Mouse (Mus musculus): ENCODE data around the gene Tsg101. TPM values are rescaled to one million over a fixed set of nuclear protein-coding genes. Genes with fewer than 3 reads are reported as not detected.

Gene Tsg101
- polyA plus RNA-seq, 1 experiment = 80.7 TPM

GRCm38 (mm10) chr7:46877255-46877654 is 42.5 kb downstream of the Tsg101 start:
- Histone ChIP-seq H3K4me1 (ENCODE audit: control insufficient read depth, insufficient read depth, low read length) (no peaks in the 10 kb centered on the region), H3K27me3 (replicated peaks; ENCODE audit: control insufficient read depth, insufficient read depth, low read length) (no peaks in the 10 kb centered on the region), H3K27ac (ENCODE audit: insufficient read depth, low read depth, low read length) (no peak overlapping the region), H3K4me3 (ENCODE audit: insufficient read depth, low read depth, low read length) (no peak overlapping the region), H3K36me3 (ENCODE audit: control insufficient read depth, insufficient read depth, low read length) (no peaks in the 10 kb centered on the region)
- TF ChIP-seq POLR2A (IDR thresholded peaks at IDR 0.05; ENCODE audit: low read depth, low read length) (no peak), CTCF (conservative IDR thresholded peaks at IDR 0.05; ENCODE audit: insufficient read depth, insufficient read length, low read depth, low read length) (no peak)
- DNase-seq = no peak
- 78% methylated on average over 6 of the region's 6 CpGs for WGBS

GRCm38 (mm10) chr7:46876841-46877240 is 42.9 kb downstream of the Tsg101 start:
- Histone ChIP-seq H3K27ac (ENCODE audit: insufficient read depth, low read depth, low read length) (no peak overlapping the region), H3K4me3 (ENCODE audit: insufficient read depth, low read depth, low read length) (no peak overlapping the region), H3K4me1 (ENCODE audit: control insufficient read depth, insufficient read depth, low read length) (no peaks in the 10 kb centered on the region), H3K36me3 (ENCODE audit: control insufficient read depth, insufficient read depth, low read length) (no peaks in the 10 kb centered on the region), H3K27me3 (replicated peaks; ENCODE audit: control insufficient read depth, insufficient read depth, low read length) (no peaks in the 10 kb centered on the region)
- no peak for DNase-seq
- WGBS = 68% methylated on average over 4 of the region's 4 CpGs
- TF ChIP-seq CTCF (conservative IDR thresholded peaks at IDR 0.05; ENCODE audit: insufficient read depth, insufficient read length, low read depth, low read length) (no peak), POLR2A (IDR thresholded peaks at IDR 0.05; ENCODE audit: low read depth, low read length) (no peak)

GRCm38 (mm10) chr7:46871988-46872387 is 47.8 kb downstream of the Tsg101 start:
- Histone ChIP-seq H3K4me1 (ENCODE audit: control insufficient read depth, insufficient read depth, low read length) (no peaks in the 10 kb centered on the region), H3K4me3 (ENCODE audit: insufficient read depth, low read depth, low read length) (no peak overlapping the region), H3K27ac (ENCODE audit: insufficient read depth, low read depth, low read length) (no peak overlapping the region), H3K27me3 (replicated peaks; ENCODE audit: control insufficient read depth, insufficient read depth, low read length) (no peaks in the 10 kb centered on the region), H3K36me3 (ENCODE audit: control insufficient read depth, insufficient read depth, low read length) (no peaks in the 10 kb centered on the region)
- 65% methylated on average over 4 of the region's 4 CpGs for WGBS
- no peak for DNase-seq
- no peak for TF ChIP-seq CTCF (conservative IDR thresholded peaks at IDR 0.05; ENCODE audit: insufficient read depth, insufficient read length, low read depth, low read length)
- TF ChIP-seq POLR2A (IDR thresholded peaks at IDR 0.05; ENCODE audit: low read depth, low read length) = no peak

- no peaks in the 10 kb centered on the region for H3K4me1 ChIP-seq (ENCODE audit: control insufficient read depth, insufficient read depth, low read length)
- peaks cover 2% of the 10 kb centered on the region for H3K36me3 ChIP-seq (ENCODE audit: control insufficient read depth, insufficient read depth, low read length)
- no peak within 1 kb of the TSS for H3K27ac ChIP-seq (ENCODE audit: insufficient read depth, low read depth, low read length)
- TF ChIP-seq CTCF (conservative IDR thresholded peaks at IDR 0.05; ENCODE audit: insufficient read depth, insufficient read length, low read depth, low read length) = no peak
- no peak for TF ChIP-seq POLR2A (IDR thresholded peaks at IDR 0.05; ENCODE audit: low read depth, low read length)
- no peak for DNase-seq
- WGBS = 55% methylated on average over 10 of the region's 10 CpGs
- H3K27me3 ChIP-seq (replicated peaks; ENCODE audit: control insufficient read depth, insufficient read depth, low read length) = no peaks in the 10 kb centered on the region
- no peak within 1 kb of the TSS for H3K4me3 ChIP-seq (ENCODE audit: insufficient read depth, low read depth, low read length)
Measured at GRCm38 (mm10) chr7:46860996-46861395, 58.8 kb downstream of the Tsg101 start, which contains the start of gene Ldhc. TSS of gene Ldhc (plus strand) at chr7:46861203.

- TF ChIP-seq CTCF (conservative IDR thresholded peaks at IDR 0.05; ENCODE audit: insufficient read depth, insufficient read length, low read depth, low read length) = no peak
- TF ChIP-seq POLR2A (IDR thresholded peaks at IDR 0.05; ENCODE audit: low read depth, low read length) = no peak
- no peak overlapping the region for H3K4me3 ChIP-seq (ENCODE audit: insufficient read depth, low read depth, low read length)
- 68% methylated on average over 6 of the region's 6 CpGs for WGBS
- H3K27me3 ChIP-seq (replicated peaks; ENCODE audit: control insufficient read depth, insufficient read depth, low read length) = no peaks in the 10 kb centered on the region
- no peaks in the 10 kb centered on the region for H3K4me1 ChIP-seq (ENCODE audit: control insufficient read depth, insufficient read depth, low read length)
- peaks cover 4% of the 10 kb centered on the region for H3K36me3 ChIP-seq (ENCODE audit: control insufficient read depth, insufficient read depth, low read length)
- H3K27ac ChIP-seq (ENCODE audit: insufficient read depth, low read depth, low read length) = no peak overlapping the region
- DNase-seq = no peak
Measured at GRCm38 (mm10) chr7:46859031-46859430, 60.7 kb downstream of the Tsg101 start.

- Histone ChIP-seq H3K27me3 (replicated peaks; ENCODE audit: control insufficient read depth, insufficient read depth, low read length) (no peaks in the 10 kb centered on the region), H3K4me1 (ENCODE audit: control insufficient read depth, insufficient read depth, low read length) (no peaks in the 10 kb centered on the region), H3K27ac (ENCODE audit: insufficient read depth, low read depth, low read length) (no peak overlapping the region), H3K4me3 (ENCODE audit: insufficient read depth, low read depth, low read length) (no peak overlapping the region), H3K36me3 (ENCODE audit: control insufficient read depth, insufficient read depth, low read length) (peaks cover 5% of the 10 kb centered on the region)
- 73% methylated on average over 9 of the region's 9 CpGs for WGBS
- TF ChIP-seq CTCF (conservative IDR thresholded peaks at IDR 0.05; ENCODE audit: insufficient read depth, insufficient read length, low read depth, low read length) (no peak), POLR2A (IDR thresholded peaks at IDR 0.05; ENCODE audit: low read depth, low read length) (no peak)
- no peak for DNase-seq
Measured at GRCm38 (mm10) chr7:46857436-46857835, 62.3 kb downstream of the Tsg101 start.

- Histone ChIP-seq H3K4me3 (ENCODE audit: insufficient read depth, low read depth, low read length) (no peak overlapping the region), H3K4me1 (ENCODE audit: control insufficient read depth, insufficient read depth, low read length) (peaks cover 4% of the 10 kb centered on the region; the same call in 1 of the 2 replicates), H3K27ac (ENCODE audit: insufficient read depth, low read depth, low read length) (no peak overlapping the region), H3K36me3 (ENCODE audit: control insufficient read depth, insufficient read depth, low read length) (peaks cover 10% of the 10 kb centered on the region), H3K27me3 (replicated peaks; ENCODE audit: control insufficient read depth, insufficient read depth, low read length) (no peaks in the 10 kb centered on the region)
- TF ChIP-seq POLR2A (IDR thresholded peaks at IDR 0.05; ENCODE audit: low read depth, low read length) (no peak), CTCF (conservative IDR thresholded peaks at IDR 0.05; ENCODE audit: insufficient read depth, insufficient read length, low read depth, low read length) (0 out of 2 replicates have a peak, but pooled peaks have one; percentile 22)
- no peak for DNase-seq
- 76% methylated on average over 7 of the region's 7 CpGs for WGBS
Measured at GRCm38 (mm10) chr7:46855866-46856560, 63.8 kb downstream of the Tsg101 start.

Measured in kidney, adult 2 months (tissue).